Mouse (Mus musculus) cerebellum, adult 2 months (tissue): Measurements from ENCODE around the gene Pde6d. TPM values are rescaled to one million over a fixed set of nuclear protein-coding genes. Genes with fewer than 3 reads are reported as not detected.

Experiments
- DNase-seq, 2 experiments: peaks; one replicate each; pipeline ENCODE4 v3.0.0; 2021
- H3K27ac ChIP-seq: fragments of 200-500 bp; 2 replicates; pipeline ENCODE4 v1.5.1; 2012; ENCODE audit warnings: low read length, control low read depth, inconsistent platforms; ENCODE audit not compliant: insufficient read depth
- H3K27me3 ChIP-seq: fragments of 200-500 bp; 2 replicates; pipeline ENCODE4 v1.6.1; 2012; ENCODE audit warnings: inconsistent platforms, mild to moderate bottlenecking, low read length, moderate library complexity; ENCODE audit not compliant: control insufficient read depth, insufficient read depth
- H3K4me1 ChIP-seq: fragments of 200-500 bp; 2 replicates; pipeline ENCODE4 v1.6.1; 2011; ENCODE audit warnings: low read length; ENCODE audit not compliant: control insufficient read depth, insufficient read depth
- H3K4me3 ChIP-seq: fragments of 200-500 bp; replicated peaks from 2 replicates; pipeline ENCODE3; 2011; ENCODE audit warnings: mild to moderate bottlenecking, low read depth, low read length, control low read depth; ENCODE audit not compliant: insufficient read depth
- CTCF ChIP-seq: fragments of 200-500 bp; IDR thresholded peaks from 2 replicates; pipeline ENCODE4 v1.5.1; 2011; ENCODE audit warnings: low read depth, mild to moderate bottlenecking, control low read depth, low read length, moderate library complexity, borderline replicate concordance; ENCODE audit not compliant: insufficient read depth
- POLR2A ChIP-seq: fragments of 200-500 bp; IDR thresholded peaks from 2 replicates; pipeline ENCODE4 v1.6.1; 2011; ENCODE audit warnings: low read length, control low read depth, borderline replicate concordance; ENCODE audit not compliant: insufficient read depth
- WGBS: fragments of 180-500 bp; shearing (Covaris S2); methylation state at CpG from one replicate; pipeline ENCODE4 v1.1.7; 2018; 5-methylcytosine and 5-hydroxymethylcytosine counted together
- polyA plus RNA-seq: library from polyadenylated mRNA; depleted of rRNA; stranded (reverse); fragments of >200 nt; gene quantifications from 2 replicates; pipeline ENCODE4 v1.2.3, GENCODE M21; 2012; rRNA removed

Gene Pde6d
- 84.2 and 87.1 TPM in 2 replicates for polyA plus RNA-seq

GRCm38 (mm10) chr1:86582451-86583096 is at the start of gene Pde6d, which contains the start of gene Cops7b:
Pde6d (minus strand) TSS chr1:86582629.
Cops7b (plus strand) TSS chr1:86582904.
- no peaks in the 10 kb centered on the region; the same call in 1 of the 2 replicates for H3K4me1 ChIP-seq
- under 1% methylated on average over 26 of the region's 26 CpGs for WGBS
- peak within 1 kb of the TSS; percentile 70 for H3K27ac ChIP-seq
- TF ChIP-seq POLR2A (peak; percentile 67; the same call in 1 of the 2 replicates), CTCF (no peak)
- peak within 1 kb of the TSS; percentile 83 for H3K4me3 ChIP-seq
- peak; percentile 98 to 99 for DNase-seq
- H3K27me3 ChIP-seq: no peaks in the 10 kb centered on the region

- H3K27me3 ChIP-seq: no peaks in the 10 kb centered on the region
- TF ChIP-seq POLR2A: no peak
- no peak for TF ChIP-seq CTCF
- no peak for DNase-seq
- H3K4me1 ChIP-seq: no peaks in the 10 kb centered on the region
- H3K4me3 ChIP-seq: no peak overlapping the region
- 91% methylated on average over 4 of the region's 4 CpGs for WGBS
- H3K27ac ChIP-seq: no peak overlapping the region
These were observed 48.1 kb upstream of the Pde6d start for GRCm38 (mm10) chr1:86630527-86630926.

GRCm38 (mm10) chr1:86629936-86630335 is 47.5 kb upstream of the Pde6d start:
- DNase-seq: no peak
- 38% methylated on average over 4 of the region's 4 CpGs for WGBS
- no peak for TF ChIP-seq CTCF
- no peak for TF ChIP-seq POLR2A

GRCm38 (mm10) chr1:86628270-86628669 is 45.8 kb upstream of the Pde6d start:
- DNase-seq: no peak
- H3K27me3 ChIP-seq: no peaks in the 10 kb centered on the region
- TF ChIP-seq POLR2A (no peak), CTCF (no peak)
- 93% methylated on average over 3 of the region's 3 CpGs for WGBS
- no peaks in the 10 kb centered on the region for H3K4me1 ChIP-seq
- no peak overlapping the region for H3K27ac ChIP-seq
- H3K4me3 ChIP-seq: no peak overlapping the region

More at GRCm38 (mm10) chr1:86629936-86630335, 47.5 kb upstream of the Pde6d start:
- Histone ChIP-seq H3K4me3 (no peak overlapping the region), H3K4me1 (no peaks in the 10 kb centered on the region), H3K27me3 (no peaks in the 10 kb centered on the region), H3K27ac (no peak overlapping the region)

DNA sequence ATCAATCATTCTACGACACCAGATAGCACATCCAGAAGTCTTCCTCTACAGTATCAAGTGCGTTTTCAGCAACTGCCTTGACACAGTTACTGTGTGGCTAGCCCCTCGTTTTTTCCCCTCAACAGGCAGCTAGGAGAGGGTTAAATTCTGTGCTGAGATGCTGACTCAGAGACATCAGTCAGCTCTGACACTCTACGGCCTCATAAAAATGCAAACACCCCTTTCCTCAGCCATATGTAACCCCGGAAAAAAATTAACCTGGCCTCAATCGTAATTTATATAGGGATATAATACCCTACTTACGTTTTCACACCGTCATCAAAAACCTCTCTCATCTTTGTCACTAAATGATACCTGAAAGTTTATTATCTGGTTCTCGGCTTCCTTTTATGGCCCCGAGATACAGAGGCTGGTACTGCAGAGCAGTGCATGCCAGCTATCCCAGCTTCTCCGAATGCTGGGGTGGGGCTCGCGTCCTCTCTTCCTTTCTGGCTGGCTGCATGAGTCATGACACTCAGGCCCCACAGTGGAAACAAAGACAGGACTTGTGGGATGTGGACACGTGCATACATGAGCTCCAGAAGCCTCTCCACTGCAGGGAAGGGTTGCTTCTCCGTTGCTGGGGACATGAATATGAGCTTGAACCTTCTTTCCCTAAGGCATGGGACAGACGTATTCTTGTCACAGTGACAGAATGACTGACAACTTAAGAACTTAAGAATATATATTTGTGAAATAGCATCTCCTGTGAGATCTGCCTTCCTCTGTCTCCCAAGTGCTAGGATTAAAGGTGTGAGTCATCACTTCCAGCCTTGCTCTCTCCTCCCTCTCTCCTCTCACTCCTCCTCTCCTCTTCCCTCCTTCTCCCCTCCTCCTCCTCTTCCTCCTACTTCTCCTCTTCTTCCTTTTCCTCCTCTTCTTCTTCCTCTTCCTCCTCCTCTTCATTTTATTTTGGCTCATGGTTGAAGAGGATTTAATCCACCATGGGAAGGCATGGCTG is 40.9 kb upstream of the Pde6d start:
- 70% methylated on average over 16 of the region's 16 CpGs for WGBS
- no peak overlapping the region for H3K4me3 ChIP-seq
- H3K4me1 ChIP-seq: no peaks in the 10 kb centered on the region
- TF ChIP-seq CTCF: no peak
- no peak for TF ChIP-seq POLR2A
- H3K27me3 ChIP-seq: no peaks in the 10 kb centered on the region
- H3K27ac ChIP-seq: no peak overlapping the region
- no peak for DNase-seq

GRCm38 (mm10) chr1:86622296-86622695 is 39.9 kb upstream of the Pde6d start:
- TF ChIP-seq POLR2A (no peak), CTCF (no peak)
- 50% methylated on average over 2 of the region's 2 CpGs for WGBS
- no peaks in the 10 kb centered on the region for H3K4me1 ChIP-seq
- no peaks in the 10 kb centered on the region for H3K27me3 ChIP-seq
- no peak for DNase-seq
- H3K27ac ChIP-seq: no peak overlapping the region
- H3K4me3 ChIP-seq: no peak overlapping the region

GRCm38 (mm10) chr1:86618454-86619125 is 36.2 kb upstream of the Pde6d start:
- Histone ChIP-seq H3K4me3 (no peak overlapping the region), H3K27ac (no peak overlapping the region), H3K27me3 (no peaks in the 10 kb centered on the region), H3K4me1 (no peaks in the 10 kb centered on the region)
- peak; percentile 40 to 50 for DNase-seq
- WGBS: 62% methylated on average over 10 of the region's 10 CpGs
- TF ChIP-seq POLR2A (no peak), CTCF (peak; percentile 50; the same call in 1 of the 2 replicates)
